Mouse (Mus musculus) CD4-positive, CD25-positive, alpha-beta regulatory T cell, adult 2 months (primary cell): ENCODE measurements around the gene Pcyox1.
A peak's percentile ranks its signal among the peaks of the same experiment; 100 is the strongest.
"Not testable (repeated sequence)": the region's sequence is repeated elsewhere in the genome, so short reads cannot be mapped to it uniquely, and the experiment has no call there.

Experiments
- DNase-seq: peaks from one replicate; pipeline ENCODE4 v3.0.0-alpha.2; 2012; ENCODE audit warnings: low read depth, low spot score

Pcyox1 gene

DNA sequence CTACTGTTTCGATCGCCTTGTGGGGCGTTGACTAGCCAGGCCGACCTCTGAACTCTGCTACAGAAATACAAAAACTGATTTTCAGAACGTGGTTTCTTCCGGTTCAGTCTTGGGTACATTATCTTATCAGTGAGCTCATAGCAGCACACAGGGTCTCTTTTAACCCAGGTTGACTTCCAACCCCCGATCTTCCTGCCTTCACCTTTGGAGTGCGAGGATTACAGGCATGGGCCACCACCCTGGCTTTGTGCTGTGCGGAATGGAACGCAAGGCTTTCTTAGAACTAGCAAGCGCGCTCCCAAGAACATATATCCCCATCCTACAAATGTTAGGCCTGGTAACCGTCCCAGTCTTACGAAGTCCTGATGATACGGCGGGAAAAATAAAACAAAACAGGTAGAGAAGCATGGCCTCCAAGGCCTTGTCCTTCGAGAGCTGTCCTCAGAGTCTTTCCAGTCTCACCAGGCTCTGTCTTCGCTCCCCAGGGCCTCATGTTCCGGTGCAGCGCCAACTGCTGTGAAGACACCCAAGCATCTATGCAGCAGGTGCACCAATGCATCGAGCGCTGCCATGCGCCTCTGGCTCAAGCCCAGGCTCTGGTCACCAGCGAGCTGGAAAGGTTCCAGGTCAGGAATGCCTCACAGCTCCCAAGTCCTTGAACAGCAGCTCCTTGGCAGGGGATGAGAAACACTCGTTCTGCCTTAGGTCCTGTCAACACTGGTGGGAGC lies 30.7 kb downstream of the Pcyox1 start:
- no peak for DNase-seq

- peak; percentile 98 for DNase-seq
Measured at GRCm38 (mm10) chr6:86365371-86366124, 31.4 kb downstream of the Pcyox1 start, which contains the start of gene Fam136a. TSS of gene Fam136a (plus strand) at chr6:86365646.

- DNase-seq: peak; percentile 86
Measured at GRCm38 (mm10) chr6:86364442-86365141, 32.4 kb downstream of the Pcyox1 start.

- DNase-seq: peak; percentile 17
Measured at GRCm38 (mm10) chr6:86361373-86361772, 35.6 kb downstream of the Pcyox1 start.

GRCm38 (mm10) chr6:86360691-86361090 lies 36.3 kb downstream of the Pcyox1 start:
- DNase-seq: no peak

DNA sequence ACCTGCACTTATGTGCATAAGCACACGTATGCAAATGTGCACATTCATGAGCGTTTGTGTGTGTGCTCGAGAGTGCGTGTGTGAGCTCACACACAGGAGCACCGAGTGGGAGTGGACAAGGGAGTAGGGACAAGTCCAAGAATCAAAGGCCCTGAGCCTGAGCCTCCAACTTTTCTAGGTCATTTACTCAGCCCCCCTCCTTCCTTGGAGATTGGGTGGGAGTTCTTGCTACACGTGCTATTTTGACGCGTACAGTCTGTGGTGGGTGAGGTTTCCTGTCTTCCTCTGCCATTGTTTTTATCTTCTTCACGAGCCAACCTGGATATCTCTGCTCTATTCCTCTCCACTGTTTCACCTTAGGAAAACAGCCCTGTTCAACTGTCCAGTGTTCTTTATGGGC lies 40.0 kb downstream of the Pcyox1 start:
- DNase-seq: no peak

- DNase-seq: no peak
Measured at GRCm38 (mm10) chr6:86354948-86355347, 42.0 kb downstream of the Pcyox1 start.

GRCm38 (mm10) chr6:86349257-86349656 lies 47.7 kb downstream of the Pcyox1 start:
- DNase-seq: peak; percentile 38

- no peak for DNase-seq
Measured at GRCm38 (mm10) chr6:86346063-86346462, 50.9 kb downstream of the Pcyox1 start.

- no peak for DNase-seq
Measured at GRCm38 (mm10) chr6:86343656-86344055, 53.3 kb downstream of the Pcyox1 start.

GRCm38 (mm10) chr6:86336340-86336739 lies 60.6 kb downstream of the Pcyox1 start:
- not testable (repeated sequence) for DNase-seq
